Mouse (Mus musculus): ENCODE measurements around the gene Ankrd45.
A peak's percentile ranks its signal among the peaks of the same experiment; 100 is the strongest.

DNA sequence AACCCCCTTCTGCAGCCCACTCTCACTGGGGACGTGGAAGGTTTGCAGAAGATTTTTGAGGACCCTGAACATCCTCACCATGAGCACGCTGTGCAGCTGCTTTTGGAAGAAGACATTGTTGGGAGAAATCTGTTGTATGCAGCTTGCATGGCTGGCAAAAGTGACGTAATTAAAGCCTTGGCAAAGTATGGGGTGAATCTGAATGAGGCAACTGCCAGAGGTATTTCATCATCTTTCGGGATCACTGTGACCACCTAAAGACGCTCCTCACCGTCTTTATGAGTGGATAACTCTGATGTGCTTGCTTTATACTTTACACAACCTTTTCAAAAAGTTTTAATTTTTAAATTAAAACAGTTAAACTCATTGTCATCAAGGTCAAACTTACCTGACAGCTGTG is 8.6 kb downstream of the Ankrd45 start:
- TF ChIP-seq POLR2A (IDR thresholded peaks at IDR 0.05; ENCODE audit: insufficient read length, low read depth) = peak; percentile 26
- no peak for TF ChIP-seq USF1 (IDR thresholded peaks at IDR 0.05; ENCODE audit: low read depth)
- no peak for TF ChIP-seq REST (IDR thresholded peaks at IDR 0.05; ENCODE audit: insufficient read depth, insufficient read length)
- TF ChIP-seq POLR2AphosphoS2 (IDR thresholded peaks at IDR 0.05; ENCODE audit: insufficient read length, low read depth) = no peak
- no peak for TF ChIP-seq MAX (IDR thresholded peaks at IDR 0.05; ENCODE audit: low read depth)
- no peak for TF ChIP-seq MYOG (IDR thresholded peaks at IDR 0.05; ENCODE audit: control insufficient read depth in 1 of 3, insufficient read depth in 1 of 3, insufficient read length in 2 of 3, low read depth in 2 of 3)
- TF ChIP-seq E2F4 (IDR thresholded peaks at IDR 0.05; ENCODE audit: insufficient read depth) = no peak
- TF ChIP-seq MYOD1 (IDR thresholded peaks at IDR 0.05; ENCODE audit: control insufficient read depth in 1 of 3, insufficient read length in 2 of 3, low read depth in 2 of 3) = no peak
- no peak for TF ChIP-seq TCF3 (IDR thresholded peaks at IDR 0.05; ENCODE audit: insufficient read length, low read depth)
- peak; percentile 94 for TF ChIP-seq CEBPB (IDR thresholded peaks at IDR 0.05; ENCODE audit: insufficient read depth, poor library complexity, severe bottlenecking)
- no peak for TF ChIP-seq TCF12 (IDR thresholded peaks at IDR 0.05; ENCODE audit: insufficient read depth, poor library complexity, severe bottlenecking)

Data from myocyte (in vitro differentiated cells).